Mouse (Mus musculus) heart, embryonic 14.5 days (tissue): ENCODE measurements at regions not wholly inside any gene's neighbourhood (a gene's known extent, or its start where the extent isn't known, plus 50 kb on each side); places are given as distances from the start of the nearest gene placed in this dataset.

ENCODE experiments used
- ATAC-seq: fragments of 200-750 bp; cut with Nextera tagmentation; 2 replicates; pipeline ENCODE4 v1.8.0; 2017; ENCODE audit warnings: low read depth, moderate TSS enrichment; ENCODE audit not compliant: insufficient number of reproducible peaks, insufficient read depth, low FRiP score
- H3K27ac ChIP-seq, 2 experiments: fragments of 200-500 bp in 1 of 2; fragments of 300-500 bp in 1 of 2; sonication (generic) in 1 of 2; replicated peaks in 1 of 2; 2 replicates each; pipeline ENCODE4 v1.5.1; 2012 to 2014; ENCODE audit warnings: low read depth in 2 of 2, low read length in 2 of 2, control low read depth in 1 of 2, mild to moderate bottlenecking in 1 of 2, mixed read lengths in 1 of 2; ENCODE audit not compliant: control insufficient read depth in 1 of 2, insufficient read depth in 1 of 2
- H3K27me3 ChIP-seq: fragments of 300-500 bp; sonication (generic); 2 replicates; pipeline ENCODE4 v1.6.1; 2014; ENCODE audit warnings: mild to moderate bottlenecking, low read length, control low read depth; ENCODE audit not compliant: control insufficient read depth, insufficient read depth
- H3K36me3 ChIP-seq: fragments of 300-500 bp; sonication (generic); 2 replicates; pipeline ENCODE4 v1.6.1; 2014; ENCODE audit warnings: mild to moderate bottlenecking, control low read depth, low read length, mixed read lengths; ENCODE audit not compliant: control insufficient read depth, insufficient read depth
- H3K4me1 ChIP-seq, 2 experiments: fragments of 200-500 bp in 1 of 2; fragments of 300-500 bp in 1 of 2; sonication (generic) in 1 of 2; 2 replicates each; pipeline ENCODE4 v1.6.1; 2012 to 2014; ENCODE audit warnings: low read length in 2 of 2, control low read depth in 1 of 2, mixed read lengths in 1 of 2; ENCODE audit not compliant: control insufficient read depth in 2 of 2, insufficient read depth in 2 of 2
- H3K4me2 ChIP-seq: fragments of 300-500 bp; sonication (generic); 2 replicates; pipeline ENCODE4 v1.6.1; 2014; ENCODE audit warnings: mild to moderate bottlenecking, low read length
- H3K4me3 ChIP-seq, 2 experiments: fragments of 200-500 bp in 1 of 2; fragments of 300-500 bp in 1 of 2; sonication (generic) in 1 of 2; 2 replicates each; pipeline ENCODE4 v1.5.1; 2012 to 2014; ENCODE audit warnings: low read length in 2 of 2, mild to moderate bottlenecking in 2 of 2, control low read depth in 1 of 2, low read depth in 1 of 2, moderate library complexity in 1 of 2; ENCODE audit not compliant: control insufficient read depth in 1 of 2, insufficient read depth in 1 of 2
- H3K9ac ChIP-seq: fragments of 300-500 bp; sonication (generic); 2 replicates; pipeline ENCODE4 v1.6.1; 2014; ENCODE audit warnings: mild to moderate bottlenecking, low read length
- H3K9me3 ChIP-seq: fragments of 300-500 bp; sonication (generic); 2 replicates; pipeline ENCODE4 v1.6.1; 2016; ENCODE audit warnings: low read length, control low read depth; ENCODE audit not compliant: control insufficient read depth
- WGBS: fragments of 180-500 bp; shearing (Covaris S2); extraction: QIAGEN DNeasy Blood & Tissue Kit; methylation state at CpG from one replicate; pipeline ENCODE4 v1.1.7; 2014; 5-methylcytosine and 5-hydroxymethylcytosine counted together

GRCm38 (mm10) chr6:22417189-22417588 is 61.1 kb upstream of the Fam3c start:
- no peak overlapping the region for H3K4me3 ChIP-seq
- WGBS, result 68% methylated on average over 2 of the region's 2 CpGs
- H3K4me2 ChIP-seq, result no peak overlapping the region
- no peak overlapping the region for H3K27ac ChIP-seq
- no peak for ATAC-seq
- no peaks in the 10 kb centered on the region for H3K9me3 ChIP-seq
- no peak overlapping the region for H3K9ac ChIP-seq
- H3K36me3 ChIP-seq, result no peaks in the 10 kb centered on the region
- no peaks in the 10 kb centered on the region for H3K27me3 ChIP-seq
- peaks cover 0 to 5% of the 10 kb centered on the region in 2 experiments; a peak in 1 of 4 replicates for H3K4me1 ChIP-seq

- H3K27me3 ChIP-seq, result no peaks in the 10 kb centered on the region
These were observed 55.8 kb upstream of the Fam3c start for GRCm38 (mm10) chr6:22411796-22412195.

GRCm38 (mm10) chr6:22408808-22409589 is 53.0 kb upstream of the Fam3c start:
- Histone ChIP-seq H3K27me3 (no peaks in the 10 kb centered on the region), H3K4me2 (no peak overlapping the region), H3K4me1 (peaks cover 0 to 5% of the 10 kb centered on the region in 2 experiments; a peak in 1 of 4 replicates), H3K9me3 (no peaks in the 10 kb centered on the region), H3K36me3 (no peaks in the 10 kb centered on the region), H3K9ac (no peak overlapping the region), H3K4me3 (no peak overlapping the region), H3K27ac (no peak overlapping the region)
- no peak for ATAC-seq
- 60% methylated on average over 7 of the region's 7 CpGs for WGBS

More at GRCm38 (mm10) chr6:22411796-22412195, 55.8 kb upstream of the Fam3c start:
- H3K9me3 ChIP-seq, result no peaks in the 10 kb centered on the region
- H3K36me3 ChIP-seq, result no peaks in the 10 kb centered on the region
- no peak overlapping the region for H3K4me3 ChIP-seq
- H3K4me1 ChIP-seq, result peaks cover 0 to 5% of the 10 kb centered on the region in 2 experiments; a peak in 1 of 4 replicates
- WGBS, result 75% methylated on average over 2 of the region's 2 CpGs
- no peak for ATAC-seq
- no peak overlapping the region for H3K4me2 ChIP-seq
- no peak overlapping the region for H3K9ac ChIP-seq
- no peak overlapping the region for H3K27ac ChIP-seq
